Mouse (Mus musculus): ENCODE data around the gene Itpkb.

The Itpkb gene

GRCm38 (mm10) chr1:180343434-180344210 lies 13.3 kb downstream of the Itpkb start:
- DNase-seq (ENCODE audit: low spot score in 2 of 2), result no peak

DNA sequence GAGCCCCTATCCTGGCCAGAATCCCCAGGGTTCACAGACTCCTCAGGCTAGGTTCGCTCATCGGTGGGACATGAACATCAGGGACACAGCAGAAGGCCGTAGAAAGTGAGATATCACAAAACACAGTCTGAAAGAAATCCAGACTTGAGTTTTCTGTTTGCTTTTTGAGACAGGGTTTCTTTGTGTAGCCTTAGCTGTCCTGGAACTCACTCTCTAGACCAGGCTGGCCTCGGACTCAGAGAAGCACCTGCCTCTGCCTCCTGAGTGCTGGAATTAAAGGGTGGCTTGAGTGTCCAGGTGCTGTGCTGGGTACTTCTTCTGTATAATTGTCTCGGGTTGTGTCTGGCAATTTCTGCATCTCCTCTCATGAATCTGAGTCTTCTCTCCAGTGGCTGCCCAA lies 14.8 kb downstream of the Itpkb start:
- DNase-seq (ENCODE audit: low spot score in 2 of 2), result no peak

DNA sequence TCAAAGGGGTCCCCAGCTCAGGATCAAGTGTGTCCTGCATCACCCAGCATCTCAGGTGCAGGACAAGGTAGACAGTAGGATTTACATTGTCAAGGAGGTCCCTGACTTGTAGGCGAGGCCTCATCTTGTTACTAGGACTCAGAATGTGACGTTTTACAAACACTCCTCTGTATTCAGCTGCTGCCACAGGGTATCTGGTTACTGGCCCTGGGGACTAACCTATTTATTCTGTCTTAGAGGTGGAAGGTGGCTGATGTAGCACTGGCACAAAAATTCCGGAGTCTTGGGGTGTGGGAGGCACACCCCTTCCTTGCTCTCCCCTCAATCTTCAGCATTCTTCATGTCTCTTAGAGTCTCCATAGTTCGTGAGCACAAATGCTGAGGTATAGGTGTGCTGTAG lies 16.8 kb downstream of the Itpkb start:
- DNase-seq (ENCODE audit: low spot score in 2 of 2), result no peak

- no peak for DNase-seq (ENCODE audit: low spot score in 2 of 2)
These were observed 17.6 kb downstream of the Itpkb start for GRCm38 (mm10) chr1:180347907-180348306.

DNA sequence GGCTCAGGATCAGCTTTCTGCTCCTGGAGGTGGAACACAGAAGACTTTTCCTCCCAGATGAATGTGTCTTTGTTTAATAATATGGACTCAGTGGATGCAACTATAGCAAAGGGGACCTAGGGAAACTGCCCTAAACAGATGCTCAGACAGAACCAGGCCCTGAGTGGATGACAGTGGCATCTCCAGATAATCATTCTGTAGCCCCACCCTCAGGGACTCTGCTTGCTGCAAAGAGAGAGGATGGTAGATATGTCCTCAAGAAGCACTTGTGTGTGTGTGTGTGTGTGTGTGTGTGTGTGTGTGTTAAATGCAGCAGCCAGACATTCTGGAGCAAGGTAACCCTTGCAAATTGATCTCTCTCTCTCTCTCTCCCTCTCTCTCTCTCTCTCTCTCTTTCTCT lies 18.8 kb downstream of the Itpkb start:
- no peak for DNase-seq (ENCODE audit: low spot score in 2 of 2)

- DNase-seq (ENCODE audit: low spot score in 2 of 2), result no peak
These were observed 22.0 kb downstream of the Itpkb start for GRCm38 (mm10) chr1:180352258-180352657.

DNA sequence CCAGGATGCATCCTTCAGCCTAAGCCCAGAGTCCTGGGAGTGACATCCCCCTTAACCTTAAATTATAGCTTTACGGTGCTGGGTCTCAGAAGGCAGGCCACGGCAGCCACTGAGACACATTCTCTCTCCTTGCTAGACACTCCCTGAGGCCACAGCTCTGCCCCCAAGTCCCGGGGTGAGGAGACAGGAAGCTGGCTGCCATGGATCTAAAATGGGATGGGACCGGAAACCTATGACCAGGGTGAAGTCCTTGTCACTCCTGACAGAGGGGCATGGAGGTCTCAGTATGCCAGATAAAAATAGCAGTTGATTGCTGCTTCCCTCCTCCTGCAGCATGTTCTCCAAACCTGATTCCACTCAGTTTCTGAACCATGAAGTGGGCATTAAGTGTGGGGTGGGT lies 23.8 kb downstream of the Itpkb start:
- DNase-seq (ENCODE audit: low spot score in 2 of 2), result no peak

DNA sequence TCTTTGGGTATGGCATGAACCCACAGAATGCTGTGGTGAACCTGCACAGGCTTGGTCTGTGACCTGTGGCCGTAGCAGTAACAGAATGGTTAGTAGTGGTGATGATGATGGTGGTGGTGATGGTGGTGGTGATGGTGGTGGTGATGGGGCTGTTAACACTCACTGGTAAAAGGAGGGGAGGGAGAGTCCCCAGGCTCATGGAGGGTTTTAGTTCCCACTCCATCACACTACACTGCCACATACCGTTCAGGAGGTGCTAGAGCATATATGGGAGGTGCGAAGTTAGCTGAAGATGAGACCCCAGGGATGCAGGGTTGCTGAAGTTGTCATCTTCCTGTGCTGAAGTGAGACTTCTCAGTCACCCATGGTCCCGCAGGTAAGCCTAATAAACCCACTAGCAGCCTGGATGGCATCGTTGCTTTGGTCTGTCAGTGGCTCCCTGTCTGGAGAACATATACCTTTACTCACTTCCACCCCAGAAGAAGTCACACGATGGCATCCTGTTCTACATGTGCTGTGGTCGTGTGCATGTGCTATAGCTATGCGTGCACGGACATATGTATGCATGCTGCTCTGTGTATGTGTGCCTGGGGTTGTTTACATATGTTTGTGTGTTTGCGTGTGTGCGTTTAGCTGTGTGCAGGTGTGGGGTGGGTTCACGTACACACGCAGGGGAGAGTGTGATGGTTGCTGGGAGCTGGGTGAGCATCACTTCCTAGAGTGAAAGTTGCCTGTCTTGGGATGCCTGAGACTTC lies 24.9 kb downstream of the Itpkb start:
- no peak for DNase-seq (ENCODE audit: low spot score in 2 of 2)

- DNase-seq (ENCODE audit: low spot score in 2 of 2), result peak in 1 of 2 experiments; percentile 38
These were observed 25.9 kb downstream of the Itpkb start for GRCm38 (mm10) chr1:180356176-180356575.

DNA sequence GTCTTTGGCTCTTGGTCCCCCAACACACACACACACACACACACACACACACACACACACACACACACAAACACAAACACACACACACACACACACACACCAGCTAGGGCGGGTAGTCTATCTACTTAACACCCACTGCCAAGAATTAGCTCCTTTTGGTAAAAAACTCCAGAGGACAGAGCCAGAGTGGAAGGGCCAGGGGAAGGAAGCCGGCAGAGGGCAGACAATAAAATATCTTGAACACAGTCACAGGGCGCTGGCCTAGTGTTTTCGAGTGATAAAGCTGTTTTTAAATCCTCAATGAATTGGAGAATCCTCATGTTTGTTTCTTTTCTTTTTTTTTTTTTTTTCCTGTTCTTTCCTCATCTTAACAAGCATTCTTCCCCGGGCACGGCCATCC lies 26.6 kb downstream of the Itpkb start:
- DNase-seq (ENCODE audit: low spot score in 2 of 2), result no peak

DNA sequence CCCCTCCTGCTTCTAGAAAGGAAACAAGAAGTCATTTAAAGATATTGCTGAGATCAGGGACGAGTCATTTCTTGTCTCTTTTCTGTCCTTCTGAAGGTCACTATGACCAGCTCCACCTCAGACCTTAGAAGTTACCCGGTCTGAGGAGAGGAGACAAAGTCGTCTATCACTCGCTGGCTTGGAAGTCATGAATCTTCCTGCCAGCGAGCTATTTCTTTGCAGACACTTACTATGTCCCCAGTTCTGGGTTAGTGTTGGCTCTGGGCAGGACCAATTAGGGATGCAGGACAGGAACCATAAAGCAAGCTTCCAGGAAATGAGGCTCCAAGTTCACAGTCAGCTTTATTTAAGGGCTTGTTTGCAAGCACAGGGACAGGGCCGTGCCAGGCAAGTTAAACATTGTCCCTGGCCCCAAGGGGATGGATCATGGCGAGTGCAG lies 27.6 kb downstream of the Itpkb start:
- DNase-seq (ENCODE audit: low spot score in 2 of 2), result no peak

- DNase-seq (ENCODE audit: low spot score in 2 of 2), result no peak
These were observed 28.2 kb downstream of the Itpkb start for GRCm38 (mm10) chr1:180358466-180358865.

DNA sequence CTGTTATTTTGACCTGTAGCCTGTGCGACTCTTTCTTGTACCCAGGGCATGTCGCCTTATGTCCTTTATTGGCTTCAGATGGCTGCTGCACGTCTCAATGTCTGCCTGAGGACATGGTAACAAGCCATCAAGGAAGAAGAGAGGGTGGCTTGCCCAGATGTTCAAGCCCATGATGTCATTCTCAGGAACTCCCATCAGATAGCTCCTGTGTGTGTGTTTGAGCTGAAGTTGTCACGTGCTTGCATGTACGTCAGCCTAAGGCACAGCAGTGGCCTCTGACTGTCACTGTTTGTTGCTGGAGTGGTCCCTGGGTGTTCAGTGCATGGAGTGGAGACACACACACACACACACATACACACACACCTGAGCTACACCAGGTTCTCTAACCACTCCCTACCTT lies 29.0 kb downstream of the Itpkb start:
- DNase-seq (ENCODE audit: low spot score in 2 of 2), result no peak

GRCm38 (mm10) chr1:180362176-180362575 lies 31.9 kb downstream of the Itpkb start:
- no peak for DNase-seq (ENCODE audit: low spot score in 2 of 2)

GRCm38 (mm10) chr1:180362844-180363243 lies 32.6 kb downstream of the Itpkb start:
- no peak for DNase-seq (ENCODE audit: low spot score in 2 of 2)

- DNase-seq (ENCODE audit: low spot score in 2 of 2), result no peak
These were observed 33.0 kb downstream of the Itpkb start for GRCm38 (mm10) chr1:180363317-180363716.

DNA sequence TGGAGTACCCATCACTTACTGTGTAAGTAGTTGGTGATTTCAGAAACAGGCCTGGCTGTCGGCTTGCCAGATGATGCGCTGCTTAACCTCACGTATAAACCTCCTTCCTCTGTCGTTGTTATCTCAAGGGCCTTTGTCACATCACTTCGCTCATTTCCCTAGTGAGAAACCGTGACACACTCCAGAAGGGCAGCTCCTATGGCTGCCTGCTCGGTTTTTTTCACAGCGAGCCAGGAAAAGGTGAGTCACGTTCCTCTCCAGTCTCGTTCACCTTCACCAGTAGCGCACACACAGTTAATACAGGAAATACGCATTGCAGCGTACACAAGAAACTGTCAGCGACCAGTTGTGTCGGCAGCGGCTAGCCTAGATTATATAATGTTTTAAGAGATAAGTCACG lies 33.7 kb downstream of the Itpkb start:
- DNase-seq (ENCODE audit: low spot score in 2 of 2), result no peak

GRCm38 (mm10) chr1:180364720-180365119 lies 34.4 kb downstream of the Itpkb start:
- DNase-seq (ENCODE audit: low spot score in 2 of 2), result no peak

DNA sequence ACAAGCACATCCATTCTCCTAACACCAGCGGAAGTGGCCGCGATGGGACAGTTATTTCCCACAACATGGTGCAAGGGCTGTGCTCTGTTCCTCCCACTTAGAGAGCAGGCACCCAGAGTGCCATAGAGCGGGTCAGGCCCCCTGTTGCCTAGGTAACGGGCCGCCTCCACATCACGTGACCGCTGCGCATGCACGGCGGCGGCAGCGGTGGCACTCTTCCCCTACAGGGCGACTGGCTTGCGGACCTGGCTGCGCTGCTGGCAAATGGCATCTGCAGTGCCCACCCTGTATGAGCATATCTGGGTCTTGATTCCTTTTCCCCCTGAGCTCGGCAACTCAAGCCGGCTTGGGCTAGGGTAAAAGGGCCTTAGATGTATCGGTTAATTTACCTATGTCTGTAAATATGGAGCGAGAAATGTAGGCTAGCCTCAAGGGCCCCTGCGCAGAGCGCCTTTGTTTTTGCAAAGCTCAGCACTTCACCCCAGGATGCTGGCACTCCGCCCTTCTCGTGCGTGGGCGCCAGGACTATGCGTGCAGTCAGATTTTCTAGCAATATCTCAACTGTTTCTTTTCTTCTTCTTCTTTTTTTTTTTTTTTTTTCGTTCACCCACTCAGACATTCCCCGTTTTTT lies 35.0 kb downstream of the Itpkb start:
- peak; percentile 77 to 94 for DNase-seq (ENCODE audit: low spot score in 2 of 2)

- no peak for DNase-seq (ENCODE audit: low spot score in 2 of 2)
These were observed 35.9 kb downstream of the Itpkb start for GRCm38 (mm10) chr1:180365983-180366811.

DNA sequence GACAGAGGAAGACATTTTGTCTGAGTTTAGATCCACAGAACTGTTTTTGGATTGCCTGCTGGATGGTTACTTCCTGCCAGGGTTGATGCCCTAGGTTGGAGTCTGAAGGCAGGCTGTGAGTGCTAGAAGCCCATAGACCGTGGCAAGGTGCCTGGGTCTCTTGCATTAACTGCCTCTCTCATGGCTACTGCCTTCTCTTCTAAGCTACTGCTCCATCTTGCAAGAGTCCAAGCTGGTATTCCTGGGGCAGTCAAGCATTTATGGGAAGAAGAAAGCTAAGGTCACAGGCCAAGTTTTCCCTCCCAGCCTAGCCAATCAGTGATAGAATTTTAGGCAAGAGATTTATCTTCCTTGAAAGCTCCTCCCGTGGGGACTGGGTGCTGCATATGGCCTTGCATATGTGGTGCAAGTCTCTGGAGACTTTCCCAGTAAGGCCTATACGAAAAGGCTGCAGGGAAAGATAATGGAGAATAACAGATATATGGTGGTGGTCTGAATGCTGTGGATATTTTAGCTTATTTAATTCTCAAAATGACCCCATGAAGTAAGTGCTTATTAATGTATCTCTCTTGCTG lies 36.8 kb downstream of the Itpkb start:
- DNase-seq (ENCODE audit: low spot score in 2 of 2), result no peak
